Mouse (Mus musculus): ENCODE results near the gene Adcy5. TPM values are rescaled to one million over a fixed set of nuclear protein-coding genes. Genes with fewer than 3 reads are reported as not detected.

Adcy5 gene
- polyA plus RNA-seq, 1 experiment from 2014 or later, result 2.7 TPM

DNA sequence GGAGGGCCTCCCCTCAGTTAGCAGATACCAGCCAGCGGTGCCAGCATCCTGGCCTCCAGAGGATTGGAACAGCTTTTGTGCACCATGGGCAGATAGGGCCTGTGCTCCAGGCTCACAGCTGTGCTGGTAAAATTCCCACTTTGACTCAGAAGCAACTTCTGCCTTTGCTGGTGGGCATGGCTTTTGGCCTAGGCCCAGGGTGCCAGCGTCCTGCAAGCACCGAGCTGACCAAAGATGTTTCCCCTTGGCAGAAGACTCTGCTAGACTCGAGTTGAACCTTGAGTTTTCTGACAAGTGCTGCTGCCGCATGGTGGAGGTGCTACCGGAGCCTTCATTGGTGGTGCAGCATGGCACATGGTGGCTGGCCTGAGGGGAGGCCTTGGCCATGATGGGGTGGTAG, 149.0 kb downstream of the Adcy5 start:
- no peaks in the 10 kb centered on the region for H3K4me1 ChIP-seq (replicated peaks)
- H3K27me3 ChIP-seq, result no peaks in the 10 kb centered on the region
- ATAC-seq (ENCODE audit: insufficient number of reproducible peaks, insufficient read depth, low FRiP score, low TSS enrichment, low read depth), result no peak
- no peak overlapping the region for H3K4me3 ChIP-seq (replicated peaks)
- peaks cover 12% of the 10 kb centered on the region for H3K36me3 ChIP-seq
- no peak overlapping the region for H3K27ac ChIP-seq
- H3K4me2 ChIP-seq, result no peak overlapping the region
- no peak overlapping the region for H3K9ac ChIP-seq (replicated peaks)
- WGBS, result 89% methylated on average over 6 of the region's 6 CpGs
- H3K9me3 ChIP-seq, result no peaks in the 10 kb centered on the region

DNA sequence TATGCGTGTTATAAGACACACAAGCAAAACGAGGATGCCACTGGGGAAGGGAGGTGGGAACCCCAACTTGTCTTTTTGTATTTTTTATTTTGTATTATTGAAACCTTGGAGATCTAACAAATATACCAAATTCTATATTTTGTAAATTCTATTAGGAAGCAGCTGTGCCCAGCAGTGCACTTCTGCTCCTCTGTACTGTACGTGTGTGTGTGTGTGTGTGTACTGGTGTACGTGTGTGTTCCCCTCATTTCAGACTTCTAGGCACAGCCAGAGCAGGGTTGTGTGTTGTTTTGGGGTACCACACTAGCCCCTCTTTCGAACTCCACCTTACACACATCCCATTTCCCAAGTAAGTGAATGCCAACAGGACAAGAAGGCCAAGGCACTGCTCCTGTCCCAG, 149.7 kb downstream of the Adcy5 start:
- H3K4me1 ChIP-seq (replicated peaks), result no peaks in the 10 kb centered on the region
- 86% methylated on average over 5 of the region's 5 CpGs for WGBS
- no peak overlapping the region for H3K9ac ChIP-seq (replicated peaks)
- no peak overlapping the region for H3K27ac ChIP-seq
- H3K9me3 ChIP-seq, result no peaks in the 10 kb centered on the region
- H3K4me3 ChIP-seq (replicated peaks), result no peak overlapping the region
- H3K4me2 ChIP-seq, result no peak overlapping the region
- H3K27me3 ChIP-seq, result no peaks in the 10 kb centered on the region
- no peak for ATAC-seq (ENCODE audit: insufficient number of reproducible peaks, insufficient read depth, low FRiP score, low TSS enrichment, low read depth)
- peaks cover 12% of the 10 kb centered on the region for H3K36me3 ChIP-seq

DNA sequence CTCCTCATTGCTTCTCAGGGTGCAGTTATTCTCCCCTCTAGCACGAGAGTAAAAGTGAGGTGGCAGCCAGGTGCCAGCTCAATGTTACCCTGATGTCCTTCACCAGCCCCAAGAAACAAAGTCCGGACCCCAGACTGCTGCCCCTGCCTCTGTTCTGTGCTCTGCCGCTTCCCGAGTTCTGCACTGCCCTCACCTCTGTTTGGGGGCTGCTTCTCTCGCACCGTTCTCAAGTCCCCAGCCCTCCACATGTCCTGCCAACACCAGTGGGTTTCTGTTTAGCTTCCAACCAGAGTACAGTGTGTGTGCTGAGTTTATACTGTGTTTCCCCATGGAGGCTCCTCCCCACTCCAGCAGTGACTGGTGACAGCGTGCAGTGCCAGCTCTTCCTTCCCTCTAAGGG, 150.5 kb downstream of the Adcy5 start:
- Histone ChIP-seq H3K36me3 (peaks cover 12% of the 10 kb centered on the region), H3K27me3 (no peaks in the 10 kb centered on the region), H3K9me3 (no peaks in the 10 kb centered on the region), H3K4me3 (replicated peaks) (no peak overlapping the region), H3K27ac (no peak overlapping the region), H3K4me1 (replicated peaks) (no peaks in the 10 kb centered on the region), H3K9ac (replicated peaks) (no peak overlapping the region), H3K4me2 (no peak overlapping the region)
- WGBS, result 87% methylated on average over 7 of the region's 7 CpGs
- ATAC-seq (ENCODE audit: insufficient number of reproducible peaks, insufficient read depth, low FRiP score, low TSS enrichment, low read depth), result no peak

DNA sequence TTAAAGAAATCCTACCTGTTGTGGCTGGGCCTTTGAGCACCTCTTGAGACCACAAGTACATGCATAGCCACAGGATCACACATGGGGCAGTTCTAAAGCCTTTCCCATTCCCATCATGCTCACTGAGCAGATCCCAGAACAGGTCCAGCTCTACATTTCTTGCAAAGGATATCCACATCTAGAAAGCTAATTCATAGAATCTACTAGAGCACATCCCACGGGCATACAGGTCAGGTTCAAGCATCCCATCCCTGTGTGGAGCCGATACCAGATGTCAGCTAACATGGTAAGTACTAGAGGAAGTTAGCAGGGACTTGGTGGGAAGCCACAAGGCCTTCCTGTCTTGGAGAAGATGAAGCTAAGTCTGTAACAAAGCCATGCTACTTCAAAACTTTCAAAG, 152.0 kb downstream of the Adcy5 start:
- no peak for ATAC-seq (ENCODE audit: insufficient number of reproducible peaks, insufficient read depth, low FRiP score, low TSS enrichment, low read depth)
- WGBS, result 87% methylated on average over 2 of the region's 2 CpGs
- H3K36me3 ChIP-seq, result peaks cover 12% of the 10 kb centered on the region
- no peak overlapping the region for H3K4me2 ChIP-seq
- no peak overlapping the region for H3K9ac ChIP-seq (replicated peaks)
- H3K9me3 ChIP-seq, result no peaks in the 10 kb centered on the region
- no peak overlapping the region for H3K4me3 ChIP-seq (replicated peaks)
- H3K27me3 ChIP-seq, result no peaks in the 10 kb centered on the region
- no peaks in the 10 kb centered on the region for H3K4me1 ChIP-seq (replicated peaks)
- no peak overlapping the region for H3K27ac ChIP-seq

DNA sequence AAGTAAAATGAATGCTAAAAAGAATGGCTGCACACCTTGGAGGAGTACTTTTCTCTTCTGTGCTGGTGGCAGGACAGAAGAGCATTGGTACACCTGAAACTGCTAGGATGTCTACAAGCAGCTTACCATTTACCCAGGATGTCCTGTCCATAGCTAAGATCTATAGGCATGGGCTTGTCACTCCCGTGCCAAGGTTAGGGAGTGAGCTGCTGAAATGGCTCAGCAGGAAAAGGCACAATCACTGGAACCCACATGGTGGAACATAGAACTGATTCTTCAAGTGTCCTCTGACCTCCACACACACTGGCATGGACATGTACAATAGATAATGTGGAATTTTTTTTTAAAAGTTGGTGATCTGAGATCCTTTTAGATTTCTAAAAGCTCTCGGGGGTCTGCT, 152.7 kb downstream of the Adcy5 start:
- Histone ChIP-seq H3K27ac (no peak overlapping the region), H3K9me3 (no peaks in the 10 kb centered on the region), H3K27me3 (no peaks in the 10 kb centered on the region), H3K36me3 (peaks cover 12% of the 10 kb centered on the region), H3K4me1 (replicated peaks) (0 out of 2 replicates have a peak, but pooled peaks cover 2% of the 10 kb centered on the region), H3K4me3 (replicated peaks) (no peak overlapping the region), H3K9ac (replicated peaks) (no peak overlapping the region), H3K4me2 (no peak overlapping the region)
- no peak for ATAC-seq (ENCODE audit: insufficient number of reproducible peaks, insufficient read depth, low FRiP score, low TSS enrichment, low read depth)
- WGBS, result 82% methylated on average over 2 of the region's 2 CpGs

DNA sequence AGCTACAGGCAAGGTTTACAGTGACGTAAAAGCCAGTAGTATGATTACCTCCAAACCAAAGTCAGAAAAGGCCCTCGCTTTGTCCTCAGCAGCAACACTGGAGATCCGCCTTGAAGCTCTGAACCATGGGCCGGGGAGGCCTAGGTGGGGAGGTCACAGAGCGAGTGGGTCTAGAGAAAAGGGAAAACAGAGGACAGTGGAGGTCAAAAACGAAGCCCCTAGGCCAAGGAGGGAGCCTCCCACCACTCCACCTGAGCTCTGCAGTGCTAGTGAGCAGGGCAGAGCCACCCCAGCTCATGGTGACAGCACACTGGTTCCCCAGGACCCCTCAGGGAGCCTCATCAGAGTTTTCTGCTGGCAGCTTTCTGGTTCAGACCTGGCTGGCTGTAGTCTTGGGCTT, 153.3 kb downstream of the Adcy5 start:
- H3K27ac ChIP-seq, result no peak overlapping the region
- 82% methylated on average over 6 of the region's 6 CpGs for WGBS
- no peak overlapping the region for H3K9ac ChIP-seq (replicated peaks)
- 0 out of 2 replicates have a peak, but pooled peaks cover 2% of the 10 kb centered on the region for H3K4me1 ChIP-seq (replicated peaks)
- H3K4me2 ChIP-seq, result no peak overlapping the region
- no peak overlapping the region for H3K4me3 ChIP-seq (replicated peaks)
- no peak for ATAC-seq (ENCODE audit: insufficient number of reproducible peaks, insufficient read depth, low FRiP score, low TSS enrichment, low read depth)
- no peaks in the 10 kb centered on the region for H3K27me3 ChIP-seq
- peaks cover 17% of the 10 kb centered on the region for H3K36me3 ChIP-seq
- H3K9me3 ChIP-seq, result no peaks in the 10 kb centered on the region

DNA sequence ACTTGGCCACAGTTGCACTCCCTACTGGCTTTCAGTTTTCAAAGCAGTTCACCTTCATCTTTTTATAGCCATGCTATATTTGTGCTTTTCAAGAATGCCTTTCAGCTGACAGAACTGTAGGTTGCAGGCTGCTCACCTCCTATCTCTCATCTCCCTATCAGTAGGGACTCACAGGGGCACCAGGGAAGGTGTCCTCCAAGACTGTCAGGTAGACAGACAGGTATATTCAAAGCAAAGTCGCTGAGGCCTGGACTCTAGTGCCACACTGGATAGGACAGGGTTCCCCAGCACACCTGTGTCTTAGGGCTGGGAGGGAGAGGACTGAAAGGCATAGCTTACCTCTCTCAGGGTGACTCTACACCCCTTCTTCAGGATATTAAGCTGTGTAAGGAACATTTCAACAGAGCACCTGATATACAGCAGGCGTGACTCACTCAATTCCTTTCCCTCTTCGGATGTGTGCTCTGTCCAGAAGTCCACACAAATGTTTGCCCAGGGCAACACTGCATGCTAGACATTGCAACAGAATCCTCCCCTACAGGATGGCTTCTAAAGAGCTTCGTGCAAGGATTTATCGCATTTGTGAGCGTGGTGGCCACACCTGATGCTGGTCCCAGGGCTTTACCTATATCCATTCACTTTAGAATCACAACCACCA, 153.9 kb downstream of the Adcy5 start:
- H3K4me2 ChIP-seq, result no peak overlapping the region
- peaks cover 15% of the 10 kb centered on the region for H3K36me3 ChIP-seq
- no peak overlapping the region for H3K4me3 ChIP-seq (replicated peaks)
- H3K27ac ChIP-seq, result no peak overlapping the region
- ATAC-seq (ENCODE audit: insufficient number of reproducible peaks, insufficient read depth, low FRiP score, low TSS enrichment, low read depth), result no peak
- 0 out of 2 replicates have a peak, but pooled peaks cover 2% of the 10 kb centered on the region for H3K4me1 ChIP-seq (replicated peaks)
- 91% methylated on average over 6 of the region's 6 CpGs for WGBS
- H3K9ac ChIP-seq (replicated peaks), result no peak overlapping the region
- H3K9me3 ChIP-seq, result no peaks in the 10 kb centered on the region
- H3K27me3 ChIP-seq, result no peaks in the 10 kb centered on the region

DNA sequence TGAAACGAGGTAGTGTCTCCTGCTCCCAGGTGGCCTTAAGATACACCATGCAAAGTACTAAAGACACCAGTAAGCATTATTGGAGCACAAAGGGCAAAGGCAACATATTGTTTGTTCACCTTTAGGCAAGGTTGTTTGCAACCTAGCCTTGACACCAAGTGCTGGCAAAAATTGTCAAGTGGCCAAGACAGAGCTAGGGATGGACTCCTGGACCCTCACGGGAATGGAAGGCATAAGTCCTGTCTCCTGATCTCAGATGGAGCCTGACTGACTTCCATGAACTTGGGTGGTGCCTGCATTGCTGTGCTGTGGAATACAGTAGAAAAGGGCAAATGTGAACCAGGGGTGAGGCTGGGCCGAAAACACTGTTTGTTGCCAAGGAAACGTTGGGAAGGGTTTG, 155.0 kb downstream of the Adcy5 start:
- Histone ChIP-seq H3K27me3 (no peaks in the 10 kb centered on the region), H3K9me3 (no peaks in the 10 kb centered on the region), H3K4me3 (replicated peaks) (no peak overlapping the region), H3K4me1 (replicated peaks) (0 out of 2 replicates have a peak, but pooled peaks cover 2% of the 10 kb centered on the region), H3K4me2 (no peak overlapping the region), H3K36me3 (peaks cover 13% of the 10 kb centered on the region), H3K27ac (no peak overlapping the region), H3K9ac (replicated peaks) (no peak overlapping the region)
- WGBS, result 86% methylated on average over 4 of the region's 4 CpGs
- ATAC-seq (ENCODE audit: insufficient number of reproducible peaks, insufficient read depth, low FRiP score, low TSS enrichment, low read depth), result no peak

DNA sequence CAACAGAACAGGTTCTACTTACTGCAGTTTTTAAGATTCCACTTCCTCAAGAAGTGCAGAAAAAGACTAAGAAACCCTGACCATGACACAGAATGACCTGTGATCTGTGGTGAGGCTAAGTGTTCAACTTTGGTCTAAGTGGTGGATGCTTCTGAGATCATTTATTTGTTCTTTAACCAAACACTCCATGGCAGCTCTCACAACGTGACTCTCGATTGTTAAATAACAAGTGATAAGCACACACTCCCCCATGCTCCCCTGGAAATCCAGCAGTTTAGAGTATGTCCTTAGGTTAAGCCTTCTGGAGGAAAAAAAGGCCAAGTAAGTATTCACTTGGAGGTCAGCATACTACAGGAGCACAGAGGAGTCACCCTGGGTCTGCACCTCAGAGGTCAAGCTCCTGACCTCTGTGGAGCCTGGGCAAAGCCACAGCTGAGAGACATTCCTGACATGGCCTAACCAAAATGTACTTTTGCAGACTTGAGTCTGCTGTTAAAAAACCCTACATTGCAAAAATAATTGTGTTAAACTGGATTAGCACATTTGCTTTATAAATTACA, 156.0 kb downstream of the Adcy5 start:
- Histone ChIP-seq H3K4me1 (replicated peaks) (0 out of 2 replicates have a peak, but pooled peaks cover 2% of the 10 kb centered on the region), H3K36me3 (peaks cover 13% of the 10 kb centered on the region), H3K9ac (replicated peaks) (no peak overlapping the region), H3K27me3 (no peaks in the 10 kb centered on the region), H3K9me3 (no peaks in the 10 kb centered on the region), H3K4me3 (replicated peaks) (no peak overlapping the region), H3K4me2 (no peak overlapping the region), H3K27ac (no peak overlapping the region)
- 50% methylated on average over 2 of the region's 2 CpGs for WGBS
- no peak for ATAC-seq (ENCODE audit: insufficient number of reproducible peaks, insufficient read depth, low FRiP score, low TSS enrichment, low read depth)

DNA sequence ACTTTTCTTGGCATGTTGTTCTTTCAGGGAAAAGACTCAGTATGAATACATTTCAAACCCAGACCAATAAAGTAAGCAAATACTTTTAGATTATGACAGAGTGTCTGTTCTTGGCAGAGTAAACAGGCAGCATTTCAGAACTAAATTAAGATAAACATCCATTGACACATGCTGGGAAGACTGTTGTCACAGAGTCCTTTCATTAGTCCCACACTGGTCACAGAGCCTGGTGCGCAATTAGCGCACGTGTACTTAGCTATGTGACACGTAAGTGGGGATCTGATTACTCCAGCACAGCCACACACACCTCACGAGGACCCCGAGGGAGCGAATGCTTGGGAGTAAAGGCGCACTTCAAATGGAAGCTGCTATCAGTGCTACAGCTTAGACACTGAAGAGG, 156.9 kb downstream of the Adcy5 start:
- H3K9me3 ChIP-seq, result no peaks in the 10 kb centered on the region

DNA sequence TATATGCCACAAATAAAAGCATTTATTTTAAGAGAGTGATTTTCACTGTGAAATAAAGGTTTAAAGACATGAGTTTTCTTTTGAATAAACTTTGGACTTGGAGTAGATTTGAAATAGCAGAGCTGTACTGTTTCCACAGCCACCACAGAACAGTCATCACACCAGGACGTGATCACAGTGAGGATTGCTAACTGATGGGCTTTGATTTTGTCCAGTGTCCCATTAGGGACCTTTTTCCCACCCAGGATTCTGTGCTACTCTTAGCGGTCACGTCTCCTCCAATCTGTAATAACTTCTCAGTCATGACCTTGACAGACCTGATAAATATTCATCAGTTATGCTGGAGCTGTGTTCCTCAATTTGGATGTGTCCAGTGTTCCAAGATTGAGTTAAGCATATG, 160.8 kb downstream of the Adcy5 start:
- Histone ChIP-seq H3K9ac (replicated peaks) (no peak overlapping the region), H3K4me3 (replicated peaks) (no peak overlapping the region), H3K4me2 (no peak overlapping the region), H3K36me3 (peaks cover 13% of the 10 kb centered on the region), H3K9me3 (no peaks in the 10 kb centered on the region), H3K4me1 (replicated peaks) (0 out of 2 replicates have a peak, but pooled peaks cover 2% of the 10 kb centered on the region), H3K27me3 (no peaks in the 10 kb centered on the region), H3K27ac (no peak overlapping the region)
- no peak for ATAC-seq (ENCODE audit: insufficient number of reproducible peaks, insufficient read depth, low FRiP score, low TSS enrichment, low read depth)
- WGBS, result 76% methylated on average over 3 of the region's 3 CpGs

More for the DNA sequence above, 156.9 kb downstream of the Adcy5 start:
- no peak overlapping the region for H3K27ac ChIP-seq
- no peak overlapping the region for H3K4me2 ChIP-seq
- ATAC-seq (ENCODE audit: insufficient number of reproducible peaks, insufficient read depth, low FRiP score, low TSS enrichment, low read depth), result no peak
- no peaks in the 10 kb centered on the region for H3K27me3 ChIP-seq
- H3K9ac ChIP-seq (replicated peaks), result no peak overlapping the region
- peaks cover 13% of the 10 kb centered on the region for H3K36me3 ChIP-seq
- WGBS, result 57% methylated on average over 8 of the region's 8 CpGs
- no peak overlapping the region for H3K4me3 ChIP-seq (replicated peaks)
- H3K4me1 ChIP-seq (replicated peaks), result 0 out of 2 replicates have a peak, but pooled peaks cover 2% of the 10 kb centered on the region

DNA sequence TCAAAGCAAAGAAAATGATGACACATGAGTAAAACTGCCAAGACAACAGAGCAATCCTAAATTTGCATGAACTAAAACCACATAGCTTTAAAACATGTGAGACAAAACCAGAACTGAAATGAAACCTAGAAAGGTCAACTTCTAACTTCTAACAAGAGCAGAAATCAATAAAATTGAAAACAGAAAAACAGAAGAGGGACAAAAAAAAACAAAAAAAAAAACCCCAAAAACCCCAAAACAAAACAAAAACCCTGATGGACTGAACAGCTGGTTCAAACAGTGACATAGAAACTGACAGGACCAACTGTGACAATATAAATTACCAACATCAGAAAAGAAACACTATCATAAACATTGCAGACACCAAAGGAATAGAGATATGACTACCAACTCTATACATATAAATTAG, 162.2 kb downstream of the Adcy5 start:
- Histone ChIP-seq H3K27ac (no peak overlapping the region), H3K4me1 (replicated peaks) (no peaks in the 10 kb centered on the region), H3K4me2 (no peak overlapping the region), H3K9me3 (no peaks in the 10 kb centered on the region), H3K27me3 (no peaks in the 10 kb centered on the region), H3K4me3 (replicated peaks) (no peak overlapping the region), H3K36me3 (peaks cover 13% of the 10 kb centered on the region), H3K9ac (replicated peaks) (no peak overlapping the region)
- no peak for ATAC-seq (ENCODE audit: insufficient number of reproducible peaks, insufficient read depth, low FRiP score, low TSS enrichment, low read depth)
